Mouse (Mus musculus) brain, adult 2 months (tissue): ENCODE measurements at regions not wholly inside any gene's neighbourhood (a gene's known extent, or its start where the extent isn't known, plus 50 kb on each side); places are given as distances from the start of the nearest gene placed in this dataset.
A peak's percentile ranks its signal among the peaks of the same experiment; 100 is the strongest.

Source experiments
- DNase-seq: peaks from one replicate; pipeline ENCODE4 v3.0.0; 2011; ENCODE audit warnings: low read depth, low spot score

GRCm38 (mm10) chr1:96953358-96953757 is 81.4 kb upstream of the Slco4c1 start:
- DNase-seq: no peak

GRCm38 (mm10) chr1:96941402-96941801 is 69.4 kb upstream of the Slco4c1 start:
- DNase-seq: peak; percentile 46
